Mouse (Mus musculus) E14TG2a.4 (cell line): Measurements from ENCODE around the gene Trp53i13.
A peak's percentile ranks its signal among the peaks of the same experiment; 100 is the strongest.

Experiments
- H3K27me3 ChIP-seq: 2 replicates; pipeline ENCODE4 v1.6.1; 2014; ENCODE audit warnings: low read length, control low read depth; ENCODE audit not compliant: insufficient read depth
- H3K36me3 ChIP-seq: 2 replicates; pipeline ENCODE4 v1.6.1; 2014; ENCODE audit warnings: low read length, control low read depth; ENCODE audit not compliant: insufficient read depth
- H3K4me1 ChIP-seq: replicated peaks from 2 replicates; pipeline ENCODE4 v1.6.1; 2014; ENCODE audit warnings: low read depth, low read length, control low read depth
- H3K4me3 ChIP-seq: replicated peaks from 2 replicates; pipeline ENCODE4 v1.5.1; 2014; ENCODE audit warnings: mild to moderate bottlenecking, low read length
- H3K9me3 ChIP-seq: 2 replicates; pipeline ENCODE4 v1.6.1; 2014; ENCODE audit warnings: low read length, control low read depth
- CTCF ChIP-seq: conservative IDR thresholded peaks from 2 replicates; pipeline ENCODE4 v1.5.1; 2014; ENCODE audit warnings: low read length
- NANOG ChIP-seq: IDR thresholded peaks from 2 replicates; pipeline ENCODE4 v1.6.1; 2014; ENCODE audit warnings: borderline replicate concordance, low read length, mixed read lengths
- POU5F1 ChIP-seq: IDR thresholded peaks from 2 replicates; pipeline ENCODE4 v1.6.1; 2014; ENCODE audit warnings: low read length, borderline replicate concordance

Trp53i13 gene

GRCm38 (mm10) chr11:77501971-77502370 is 13.8 kb downstream of the Trp53i13 start:
- no peaks in the 10 kb centered on the region for H3K9me3 ChIP-seq
- TF ChIP-seq CTCF (no peak; the same call in 1 of the 2 replicates), POU5F1 (no peak), NANOG (no peak)
- no peaks in the 10 kb centered on the region for H3K27me3 ChIP-seq
- H3K36me3 ChIP-seq = peaks cover 86% of the 10 kb centered on the region
- peaks cover 100% of the 10 kb centered on the region for H3K4me1 ChIP-seq
- peak overlapping the region; percentile 46; the same call in 1 of the 2 replicates for H3K4me3 ChIP-seq

- Histone ChIP-seq H3K9me3 (no peaks in the 10 kb centered on the region), H3K27me3 (no peaks in the 10 kb centered on the region), H3K4me3 (peak overlapping the region; percentile 48; the same call in 1 of the 2 replicates), H3K4me1 (peaks cover 99% of the 10 kb centered on the region), H3K36me3 (peaks cover 81% of the 10 kb centered on the region)
- TF ChIP-seq POU5F1 (no peak), NANOG (no peak), CTCF (peak; percentile 88)
These were observed 14.4 kb downstream of the Trp53i13 start for GRCm38 (mm10) chr11:77501392-77501791.

GRCm38 (mm10) chr11:77500361-77501325 is 15.1 kb downstream of the Trp53i13 start:
- TF ChIP-seq NANOG = no peak
- H3K9me3 ChIP-seq = no peaks in the 10 kb centered on the region
- peaks cover 99% of the 10 kb centered on the region for H3K4me1 ChIP-seq
- no peaks in the 10 kb centered on the region for H3K27me3 ChIP-seq
- peak overlapping the region; percentile 48 for H3K4me3 ChIP-seq
- H3K36me3 ChIP-seq = peaks cover 76% of the 10 kb centered on the region

GRCm38 (mm10) chr11:77499354-77499753 is 16.4 kb downstream of the Trp53i13 start:
- Histone ChIP-seq H3K9me3 (no peaks in the 10 kb centered on the region), H3K4me1 (peaks cover 99% of the 10 kb centered on the region), H3K36me3 (peaks cover 63% of the 10 kb centered on the region), H3K27me3 (no peaks in the 10 kb centered on the region), H3K4me3 (peak overlapping the region; percentile 48; the same call in 1 of the 2 replicates)
- TF ChIP-seq NANOG (no peak), CTCF (no peak), POU5F1 (no peak)

- Histone ChIP-seq H3K36me3 (peaks cover 54% of the 10 kb centered on the region), H3K4me3 (peak overlapping the region; percentile 69), H3K4me1 (peaks cover 96% of the 10 kb centered on the region), H3K9me3 (no peaks in the 10 kb centered on the region), H3K27me3 (no peaks in the 10 kb centered on the region)
- TF ChIP-seq POU5F1 (no peak), NANOG (peak; percentile 65; the same call in 1 of the 2 replicates)
These were observed 17.3 kb downstream of the Trp53i13 start for GRCm38 (mm10) chr11:77498261-77499139.

- peaks cover 90% of the 10 kb centered on the region for H3K4me1 ChIP-seq
- H3K4me3 ChIP-seq = peak overlapping the region; percentile 69
- H3K27me3 ChIP-seq = no peaks in the 10 kb centered on the region
- TF ChIP-seq CTCF = no peak
- TF ChIP-seq NANOG = no peak
- no peak for TF ChIP-seq POU5F1
- peaks cover 48% of the 10 kb centered on the region for H3K36me3 ChIP-seq
- no peaks in the 10 kb centered on the region for H3K9me3 ChIP-seq
These were observed 17.9 kb downstream of the Trp53i13 start for GRCm38 (mm10) chr11:77497851-77498250.

- peak; percentile 52 for TF ChIP-seq CTCF
- TF ChIP-seq POU5F1 = no peak
- H3K4me3 ChIP-seq = peak overlapping the region; percentile 69
- no peaks in the 10 kb centered on the region for H3K9me3 ChIP-seq
- H3K4me1 ChIP-seq = peaks cover 90% of the 10 kb centered on the region
- H3K27me3 ChIP-seq = no peaks in the 10 kb centered on the region; the same call in 1 of the 2 replicates
- peaks cover 43% of the 10 kb centered on the region for H3K36me3 ChIP-seq
These were observed 18.4 kb downstream of the Trp53i13 start for GRCm38 (mm10) chr11:77497341-77497756.

- Histone ChIP-seq H3K4me1 (peaks cover 90% of the 10 kb centered on the region), H3K36me3 (peaks cover 24% of the 10 kb centered on the region), H3K27me3 (peaks cover 14% of the 10 kb centered on the region), H3K4me3 (peak overlapping the region; percentile 91; the same call in 1 of the 2 replicates), H3K9me3 (no peaks in the 10 kb centered on the region)
- TF ChIP-seq CTCF = no peak
- no peak for TF ChIP-seq NANOG
- TF ChIP-seq POU5F1 = no peak
These were observed 20.3 kb downstream of the Trp53i13 start for GRCm38 (mm10) chr11:77495507-77495906.

- TF ChIP-seq NANOG (no peak), CTCF (no peak), POU5F1 (no peak)
- Histone ChIP-seq H3K4me3 (peak overlapping the region; percentile 91), H3K9me3 (no peaks in the 10 kb centered on the region), H3K36me3 (peaks cover 17% of the 10 kb centered on the region), H3K4me1 (peaks cover 89% of the 10 kb centered on the region), H3K27me3 (peaks cover 21% of the 10 kb centered on the region)
These were observed 21.0 kb downstream of the Trp53i13 start for GRCm38 (mm10) chr11:77494782-77495181.
